Mouse (Mus musculus): ENCODE data around the gene Neu2.

- TF ChIP-seq POLR2A (IDR thresholded peaks at IDR 0.05; ENCODE audit: borderline replicate concordance, extremely low read depth, low read depth, low read length), result no peak
- TF ChIP-seq CTCF (IDR thresholded peaks at IDR 0.05; ENCODE audit: insufficient read depth, low read length), result no peak
Measured at GRCm38 (mm10) chr1:87624826-87625225, 115.1 kb downstream of the Neu2 start.

All from lung, adult 2 months (tissue).